Mouse (Mus musculus) forebrain, embryonic 14.5 days (tissue): ENCODE results near the gene Gba. TPM values are rescaled to one million over a fixed set of nuclear protein-coding genes. Genes with fewer than 3 reads are reported as not detected.

Experiments used
- ATAC-seq: fragments of 200-750 bp; cut with Nextera tagmentation; 2 replicates; pipeline ENCODE4 v1.8.0; 2017; ENCODE audit warnings: mild to moderate bottlenecking, moderate library complexity
- DNase-seq: peaks from one replicate; pipeline ENCODE4 v3.0.0-alpha.2; 2015; ENCODE audit warnings: low spot score
- H3K27ac ChIP-seq: fragments of 300-500 bp; sonication (generic); 2 replicates; pipeline ENCODE4 v1.5.1; 2014; ENCODE audit warnings: low read depth, mild to moderate bottlenecking, control low read depth, low read length, moderate library complexity
- H3K27me3 ChIP-seq: fragments of 300-500 bp; sonication (generic); replicated peaks from 2 replicates; pipeline ENCODE4 v1.6.1; 2014; ENCODE audit warnings: low read length, control low read depth, mixed read lengths; ENCODE audit not compliant: control insufficient read depth, insufficient read depth
- H3K36me3 ChIP-seq: fragments of 300-500 bp; sonication (generic); 2 replicates; pipeline ENCODE4 v1.6.1; 2014; ENCODE audit warnings: low read length, control low read depth; ENCODE audit not compliant: control insufficient read depth, insufficient read depth
- H3K4me1 ChIP-seq: fragments of 300-500 bp; sonication (generic); 2 replicates; pipeline ENCODE4 v1.6.1; 2014; ENCODE audit warnings: antibody characterized with exemption, low read length, control low read depth; ENCODE audit not compliant: control insufficient read depth, insufficient read depth
- H3K4me2 ChIP-seq: fragments of 300-500 bp; sonication (generic); 2 replicates; pipeline ENCODE4 v1.6.1; 2014; ENCODE audit warnings: mild to moderate bottlenecking, control low read depth, low read length
- H3K4me3 ChIP-seq: fragments of 300-500 bp; sonication (generic); 2 replicates; pipeline ENCODE4 v1.5.1; 2014; ENCODE audit warnings: low read depth, low read length, control low read depth
- H3K9ac ChIP-seq: fragments of 300-500 bp; sonication (generic); 2 replicates; pipeline ENCODE4 v1.6.1; 2014; ENCODE audit warnings: mild to moderate bottlenecking, low read length, control low read depth, moderate library complexity
- H3K9me3 ChIP-seq: fragments of 300-500 bp; sonication (generic); replicated peaks from 2 replicates; pipeline ENCODE4 v1.6.1; 2016; ENCODE audit warnings: low read length, control low read depth, mixed read lengths; ENCODE audit not compliant: control insufficient read depth
- WGBS: fragments of 180-500 bp; shearing (Covaris S2); extraction: QIAGEN DNeasy Blood & Tissue Kit; methylation state at CpG from one replicate; pipeline ENCODE4 v1.1.7; 2014; 5-methylcytosine and 5-hydroxymethylcytosine counted together
- polyA plus RNA-seq: library from polyadenylated mRNA; unstranded; fragments of >200 nt; fragmentation: Nextera tagmentation; extraction: Ambion mirVana; gene quantifications from 2 replicates; pipeline ENCODE4 v1.2.1, GENCODE M21; 2014

The Gba gene
- polyA plus RNA-seq, 1 experiment from 2014 or later, result 47.9 TPM

DNA sequence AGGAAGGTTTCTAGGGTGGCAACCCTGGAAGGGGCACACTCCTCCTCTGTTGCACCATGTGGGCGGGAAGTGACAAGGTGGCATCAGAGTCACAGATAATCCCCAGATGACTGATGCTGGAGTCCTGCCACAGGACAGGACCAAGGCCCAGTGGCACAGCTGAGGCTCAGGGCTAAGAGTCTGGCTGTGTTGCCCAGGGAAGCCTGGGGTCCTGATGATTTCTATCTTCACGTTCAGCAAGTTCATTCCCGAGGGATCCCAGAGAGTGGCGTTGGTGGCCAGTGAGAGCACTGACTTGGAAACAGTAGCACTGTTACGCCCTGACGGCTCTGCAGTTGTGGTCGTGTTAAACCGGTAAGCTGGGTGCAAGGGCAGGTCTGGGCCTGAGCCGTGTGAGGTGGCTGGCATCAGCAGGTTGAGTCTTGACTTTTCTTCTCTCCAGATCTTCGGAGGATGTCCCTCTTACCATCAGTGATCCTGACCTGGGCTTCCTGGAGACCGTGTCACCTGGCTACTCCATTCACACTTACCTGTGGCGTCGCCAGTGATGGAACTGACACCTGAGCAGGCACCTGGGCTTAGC is 5.4 kb downstream of the Gba start:
- no peaks in the 10 kb centered on the region for H3K9me3 ChIP-seq
- H3K9ac ChIP-seq, result no peak overlapping the region
- DNase-seq (no peak), ATAC-seq (no peak)
- WGBS, result 92% methylated on average over 13 of the region's 13 CpGs
- no peak overlapping the region for H3K4me2 ChIP-seq
- peaks cover 62% of the 10 kb centered on the region for H3K36me3 ChIP-seq
- H3K4me3 ChIP-seq, result no peak overlapping the region
- peaks cover 9% of the 10 kb centered on the region for H3K4me1 ChIP-seq
- no peaks in the 10 kb centered on the region for H3K27me3 ChIP-seq
- no peak overlapping the region for H3K27ac ChIP-seq

DNA sequence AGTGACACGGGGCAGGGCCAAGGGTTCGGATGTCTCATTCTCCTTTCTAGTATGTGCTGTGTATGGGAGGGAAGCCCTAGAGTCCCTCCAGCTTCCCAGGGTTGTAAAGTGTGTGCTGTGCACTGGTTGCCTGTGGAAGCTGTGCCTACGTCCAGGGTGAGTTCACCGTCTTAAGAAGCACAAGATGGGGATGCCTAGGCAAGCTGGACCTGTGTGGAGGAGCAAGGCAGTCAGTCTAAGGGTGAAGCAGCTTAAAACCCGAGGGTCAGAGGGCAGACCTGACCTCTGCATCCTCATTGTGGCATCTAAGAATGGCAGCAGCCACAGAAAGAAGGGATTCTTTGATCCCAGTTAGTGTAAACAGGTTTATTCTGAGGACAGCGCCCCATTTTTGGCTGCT is 6.0 kb downstream of the Gba start:
- Histone ChIP-seq H3K27ac (no peak overlapping the region), H3K9ac (no peak overlapping the region), H3K4me1 (peaks cover 9% of the 10 kb centered on the region; the same call in 1 of the 2 replicates), H3K4me2 (no peak overlapping the region), H3K36me3 (peaks cover 62% of the 10 kb centered on the region), H3K9me3 (no peaks in the 10 kb centered on the region), H3K27me3 (no peaks in the 10 kb centered on the region), H3K4me3 (no peak overlapping the region)
- DNase-seq, result no peak
- WGBS, result 85% methylated on average over 6 of the region's 6 CpGs
- ATAC-seq, result no peak

DNA sequence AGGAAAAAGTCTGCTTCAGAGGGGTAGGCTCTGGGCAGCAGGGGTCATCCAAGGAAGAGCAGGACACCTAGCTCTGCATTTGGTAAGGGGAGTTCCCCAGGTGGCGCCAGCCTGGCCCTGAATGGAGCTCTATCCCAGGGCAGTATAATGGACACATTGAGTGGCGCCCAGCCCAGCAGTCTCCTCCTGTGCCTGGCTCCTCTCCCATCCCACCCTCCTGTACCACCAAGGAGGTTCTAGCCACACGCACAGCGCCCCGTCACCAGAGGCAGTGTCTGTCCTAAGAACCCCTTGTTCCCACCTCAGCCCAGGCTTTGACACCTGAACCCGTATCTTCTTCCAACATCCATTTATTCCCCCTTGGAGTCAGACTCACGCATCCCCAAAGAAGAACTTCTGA is 7.0 kb downstream of the Gba start:
- Histone ChIP-seq H3K27me3 (no peaks in the 10 kb centered on the region), H3K4me3 (no peak overlapping the region), H3K4me2 (no peak overlapping the region), H3K9me3 (no peaks in the 10 kb centered on the region), H3K27ac (no peak overlapping the region), H3K36me3 (peaks cover 62% of the 10 kb centered on the region), H3K9ac (no peak overlapping the region), H3K4me1 (peaks cover 11% of the 10 kb centered on the region)
- no peak for DNase-seq
- ATAC-seq, result no peak
- WGBS, result 94% methylated on average over 7 of the region's 7 CpGs

DNA sequence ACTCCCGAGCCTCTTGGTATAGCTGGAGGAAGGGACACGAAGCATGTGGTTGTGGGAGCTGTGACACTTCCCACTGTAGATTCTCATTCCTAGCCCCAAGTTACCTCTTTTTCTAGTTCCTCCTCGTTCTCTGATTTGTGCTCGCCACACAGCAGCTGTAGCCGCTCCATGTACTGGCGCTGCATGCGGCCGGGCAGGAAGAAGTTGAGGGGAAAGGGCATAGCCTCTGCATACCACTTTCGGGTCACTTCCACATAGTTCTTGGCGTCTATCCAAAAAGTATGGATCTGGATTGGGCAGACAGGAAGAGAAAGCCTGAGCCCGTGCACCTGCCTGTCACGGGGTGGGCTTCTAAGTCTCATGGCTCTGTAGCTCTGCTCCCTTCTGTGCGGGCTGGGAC is 7.4 kb downstream of the Gba start:
- Histone ChIP-seq H3K36me3 (peaks cover 57% of the 10 kb centered on the region), H3K4me2 (no peak overlapping the region)
- ATAC-seq, result no peak

DNA sequence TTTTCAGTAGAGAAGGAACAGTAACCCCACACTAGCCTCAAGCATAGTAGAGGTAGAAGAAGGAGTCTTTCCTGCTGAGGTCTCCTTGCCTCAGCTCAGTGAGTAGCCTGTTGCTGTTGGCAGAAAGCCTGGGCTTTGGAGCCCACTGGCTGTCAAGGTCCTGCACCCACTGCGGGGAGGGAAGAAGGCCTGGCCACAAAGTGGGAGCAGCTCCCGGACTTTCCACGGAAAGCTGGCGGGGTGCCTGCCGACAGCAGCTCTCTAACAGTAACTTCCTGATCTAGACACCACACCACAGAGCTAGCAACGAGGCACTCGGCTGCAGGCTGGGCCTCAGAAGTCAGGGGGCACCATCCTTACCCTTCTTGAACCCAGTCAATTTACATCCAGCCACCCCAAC is 8.0 kb downstream of the Gba start:
- ATAC-seq (no peak), DNase-seq (no peak)
- WGBS, result 83% methylated on average over 7 of the region's 7 CpGs
- Histone ChIP-seq H3K4me1 (peaks cover 19% of the 10 kb centered on the region), H3K9me3 (no peaks in the 10 kb centered on the region), H3K27ac (no peak overlapping the region), H3K4me2 (no peak overlapping the region), H3K4me3 (no peak overlapping the region), H3K9ac (no peak overlapping the region), H3K36me3 (peaks cover 52% of the 10 kb centered on the region), H3K27me3 (no peaks in the 10 kb centered on the region)

More for the DNA sequence above, 7.4 kb downstream of the Gba start:
- Histone ChIP-seq H3K4me3 (no peak overlapping the region), H3K4me1 (peaks cover 13% of the 10 kb centered on the region), H3K9me3 (no peaks in the 10 kb centered on the region), H3K27ac (no peak overlapping the region), H3K27me3 (no peaks in the 10 kb centered on the region), H3K9ac (no peak overlapping the region)
- WGBS, result 88% methylated on average over 13 of the region's 13 CpGs
- DNase-seq, result no peak

DNA sequence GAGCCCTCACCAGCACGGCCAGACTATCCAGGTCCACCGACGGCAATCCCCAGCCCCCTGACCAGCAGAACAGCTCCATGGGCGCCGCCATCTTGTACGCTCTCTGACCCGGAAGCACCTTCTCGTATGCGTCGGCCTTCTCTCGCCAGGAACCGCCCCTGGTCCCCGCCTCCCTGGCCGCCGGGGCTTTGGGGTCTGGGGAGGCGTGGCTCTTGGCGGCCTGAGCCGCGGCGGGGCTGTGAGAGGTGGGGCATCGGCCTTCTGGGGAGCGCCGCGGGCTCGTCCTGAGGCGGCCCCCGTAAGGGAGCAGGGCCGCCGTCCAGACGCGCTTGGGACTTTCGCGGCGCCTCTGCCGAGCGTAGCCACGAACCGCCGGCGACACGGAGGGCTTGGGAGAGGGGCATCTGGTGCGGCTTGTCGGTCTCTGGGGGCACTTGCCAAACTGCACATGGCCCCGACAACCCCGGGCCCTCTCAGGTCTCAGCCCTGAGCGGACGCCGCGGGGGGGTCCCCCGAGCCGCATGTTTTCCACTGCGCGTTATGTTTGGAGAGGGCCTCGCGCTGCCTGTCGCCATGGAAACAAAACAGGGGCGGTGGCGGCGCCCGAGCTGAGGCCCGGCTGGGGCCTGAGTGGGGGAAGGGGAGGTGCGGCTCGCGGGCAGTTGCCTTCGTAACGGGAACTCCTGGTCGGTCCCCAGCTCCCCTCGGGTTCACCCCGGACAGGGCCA is 11.2 kb downstream of the Gba start:
- peaks cover 21% of the 10 kb centered on the region for H3K36me3 ChIP-seq
- H3K4me1 ChIP-seq, result peaks cover 25% of the 10 kb centered on the region
- H3K4me3 ChIP-seq, result peak overlapping the region; percentile 81
- under 1% methylated on average over 66 of the region's 69 CpGs for WGBS
- no peaks in the 10 kb centered on the region for H3K9me3 ChIP-seq
- H3K9ac ChIP-seq, result peak overlapping the region; percentile 77
- peak; percentile 97 for DNase-seq
- H3K27ac ChIP-seq, result peak overlapping the region; percentile 98
- ATAC-seq, result peak; percentile 90
- peak overlapping the region; percentile 71 for H3K4me2 ChIP-seq
- H3K27me3 ChIP-seq, result no peaks in the 10 kb centered on the region

DNA sequence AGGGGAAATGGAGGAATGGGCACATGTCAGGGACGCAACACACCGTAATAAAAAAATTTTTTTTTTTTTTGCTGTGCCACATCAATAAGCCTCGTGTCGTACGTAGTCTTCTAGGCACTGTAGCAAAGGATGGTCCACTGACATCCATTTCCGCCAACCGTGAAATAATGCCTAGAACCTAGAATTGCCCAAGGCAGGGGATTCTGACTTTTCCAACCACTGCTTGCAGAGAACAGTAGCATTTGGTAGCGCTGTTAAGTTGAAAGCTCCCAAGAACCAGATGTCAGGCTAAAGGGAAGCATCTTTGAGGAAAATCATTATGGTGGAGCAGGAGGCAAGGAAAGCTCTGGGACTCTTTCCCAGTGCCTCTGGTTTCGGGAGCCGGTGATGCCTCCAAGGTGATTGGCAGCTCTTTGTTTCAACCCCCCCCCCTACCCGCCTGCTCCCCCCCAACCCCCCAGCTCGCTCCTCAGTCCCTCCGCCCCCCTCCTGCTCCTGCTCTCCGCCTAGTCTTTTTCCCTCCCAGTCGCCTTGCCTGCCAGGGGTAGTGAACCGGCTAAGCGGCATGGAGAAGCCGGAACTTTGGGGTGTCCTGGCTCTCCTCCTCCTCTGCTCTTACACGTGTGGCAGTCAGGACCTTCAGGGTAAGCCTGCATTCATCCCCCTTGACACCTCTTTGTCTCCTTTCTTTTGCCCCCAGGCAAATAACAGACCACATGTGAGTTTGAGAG is 12.1 kb downstream of the Gba start, which contains the start of gene Thbs3:
TSS of gene Thbs3 (plus strand) at position 500 of the 731 bp plus-strand sequence.
- peak; percentile 16 for ATAC-seq
- H3K27ac ChIP-seq, result peak within 1 kb of the TSS; percentile 98

DNA sequence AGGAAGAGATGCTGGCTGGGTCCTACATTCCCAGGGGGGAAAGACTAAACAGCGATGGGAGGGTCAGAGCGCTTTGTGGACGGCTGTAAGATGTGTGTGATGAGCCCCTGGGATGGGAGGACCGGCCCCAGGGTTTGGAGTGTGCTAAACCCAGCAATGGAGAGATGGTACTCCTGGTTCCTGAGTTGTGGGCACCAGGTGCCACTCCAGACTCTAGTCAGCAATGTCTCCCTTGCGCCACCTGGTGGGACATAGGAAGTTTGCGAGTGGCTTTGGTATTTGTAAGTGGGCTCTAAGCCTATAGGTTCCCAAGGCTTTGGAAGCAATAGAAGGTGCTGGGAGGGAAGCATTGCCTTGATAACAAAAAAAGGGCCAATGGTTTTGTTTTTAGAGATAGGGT is 13.1 kb downstream of the Gba start:
- Histone ChIP-seq H3K4me3 (peak overlapping the region; percentile 81), H3K9me3 (no peaks in the 10 kb centered on the region), H3K4me2 (peak overlapping the region; percentile 71), H3K36me3 (peaks cover 11% of the 10 kb centered on the region; the same call in 1 of the 2 replicates), H3K4me1 (peaks cover 25% of the 10 kb centered on the region), H3K9ac (peak overlapping the region; percentile 77), H3K27ac (peak overlapping the region; percentile 98), H3K27me3 (no peaks in the 10 kb centered on the region)
- 1% methylated on average over 6 of the region's 6 CpGs for WGBS
- peak; percentile 33 for ATAC-seq
- peak; percentile 97 for DNase-seq

More for the DNA sequence above, 12.1 kb downstream of the Gba start, which contains the start of gene Thbs3:
- DNase-seq, result peak; percentile 80
- H3K4me2 ChIP-seq, result peak within 1 kb of the TSS; percentile 71
- peak within 1 kb of the TSS; percentile 81 for H3K4me3 ChIP-seq
- 1% methylated on average over 19 of the region's 19 CpGs for WGBS
- peaks cover 16% of the 10 kb centered on the region for H3K36me3 ChIP-seq
- peaks cover 25% of the 10 kb centered on the region for H3K4me1 ChIP-seq
- H3K9ac ChIP-seq, result peak within 1 kb of the TSS; percentile 77
- H3K9me3 ChIP-seq, result no peaks in the 10 kb centered on the region
- H3K27me3 ChIP-seq, result no peaks in the 10 kb centered on the region
